Mouse (Mus musculus) testis, adult 2 months (tissue): ENCODE results near the gene Pou3f3.

Experiments used
- CTCF ChIP-seq: fragments of 200-500 bp; IDR thresholded peaks from 2 replicates; pipeline ENCODE4 v1.5.1; 2012; ENCODE audit warnings: low read depth, mild to moderate bottlenecking, inconsistent platforms, low read length, moderate library complexity; ENCODE audit not compliant: control insufficient read depth, insufficient read depth, insufficient replicate concordance
- POLR2A ChIP-seq: fragments of 200-500 bp; IDR thresholded peaks from 2 replicates; pipeline ENCODE4 v1.6.1; 2012; ENCODE audit warnings: low read depth, mild to moderate bottlenecking, inconsistent platforms, low read length, moderate library complexity; ENCODE audit not compliant: control insufficient read depth

DNA sequence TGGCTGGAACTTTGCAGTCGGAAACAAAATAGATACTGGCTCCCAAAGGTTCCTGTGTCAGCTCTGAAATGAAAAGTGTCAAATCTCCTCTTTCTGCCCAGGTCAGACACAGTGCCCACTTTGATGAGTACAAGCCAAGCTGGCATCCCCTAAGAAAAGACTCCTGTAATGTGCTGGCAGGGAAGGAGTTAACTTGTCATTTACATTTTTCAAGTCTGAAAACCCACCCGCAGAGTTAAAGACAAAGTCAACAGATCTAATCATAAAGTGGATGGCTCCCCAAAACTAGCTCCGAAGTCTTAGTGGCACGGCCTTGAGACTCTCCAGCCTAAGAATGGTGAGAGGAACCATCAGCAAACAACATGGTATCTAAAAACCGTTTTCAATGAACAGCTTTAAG lies 11.6 kb downstream of the Pou3f3 start:
- TF ChIP-seq CTCF = no peak
- no peak for TF ChIP-seq POLR2A
